Mouse (Mus musculus) liver, adult 2 months (tissue): ENCODE data around the gene Plcl1.

Experiments
- CTCF ChIP-seq: fragments of 200-500 bp; IDR thresholded peaks from 2 replicates; pipeline ENCODE4 v1.5.1; 2011; ENCODE audit warnings: low read depth, low read length, control low read depth
- POLR2A ChIP-seq: fragments of 200-500 bp; IDR thresholded peaks from 2 replicates; pipeline ENCODE4 v1.6.1; 2011; ENCODE audit warnings: low read length, control low read depth; ENCODE audit not compliant: insufficient read depth; ENCODE audit errors: extremely low read depth

DNA sequence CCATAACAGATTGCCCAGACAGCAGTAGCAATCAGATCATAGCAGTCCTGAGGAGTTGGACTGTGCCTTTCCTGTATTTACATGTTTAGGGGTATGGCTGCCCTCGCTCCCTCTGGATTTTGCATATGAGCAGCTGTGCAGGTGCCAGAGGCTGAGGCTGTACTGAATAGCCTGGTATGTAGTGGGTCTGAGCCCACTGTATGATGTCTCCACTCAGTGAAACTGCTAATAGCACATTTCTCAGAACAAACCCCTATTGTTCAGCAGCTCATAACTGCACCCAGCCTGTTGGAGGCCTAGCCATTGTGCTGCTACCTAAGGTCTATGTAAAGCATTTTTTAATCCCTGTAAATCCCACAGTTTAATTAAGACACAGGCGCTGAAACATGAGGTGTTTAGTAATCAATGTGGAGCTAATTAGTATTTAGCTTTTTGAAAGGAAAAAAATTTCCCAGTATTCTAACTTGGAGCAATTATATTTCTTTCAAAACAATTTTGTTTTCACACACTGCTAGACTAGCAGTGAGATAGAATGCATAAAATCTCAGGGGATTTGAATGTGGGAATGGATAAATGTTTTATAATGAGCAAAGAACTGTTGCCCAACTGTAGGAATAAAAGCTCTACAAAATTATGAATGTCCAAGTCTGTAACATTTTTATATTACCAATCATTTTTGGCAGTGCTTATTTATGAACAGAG lies 95.4 kb downstream of the Plcl1 start:
- TF ChIP-seq CTCF, result no peak
- no peak for TF ChIP-seq POLR2A
